8 mouse cellular contexts compared by ENCODE assay signal in genomic region chr12:69168461-69169106, GRCm38 (mm10). TPM values are rescaled to one million over a fixed set of nuclear protein-coding genes. Genes with fewer than 3 reads are reported as not detected.
A peak's percentile ranks its signal among the peaks of the same experiment; 100 is the strongest.
DNase-seq lines count a peak whose midpoint lies in the region; ATAC-seq and TF ChIP-seq lines count a peak whose summit lies in the region.

Lrr1 (plus strand) TSS chr12:69168814.

- no peaks in the 10 kb centered on the region for H3K9me3 ChIP-seq in MEL (replicated peaks; ENCODE audit: insufficient read depth, low read length)
- no peaks in the 10 kb centered on the region for H3K9me3 ChIP-seq in forebrain, postnatal 0 days (ENCODE audit: low read length)
- H3K9me3 ChIP-seq in lung, embryonic 14.5 days (ENCODE audit: low read depth, low read length): no peaks in the 10 kb centered on the region

- peak within 1 kb of the TSS; percentile 94 for H3K4me2 ChIP-seq in forebrain, postnatal 0 days (ENCODE audit: low read depth)
- peak within 1 kb of the TSS; percentile 86 for H3K4me2 ChIP-seq in lung, embryonic 14.5 days

- TF ChIP-seq POLR2A in MEL (IDR thresholded peaks at IDR 0.05; ENCODE audit: control insufficient read depth in 1 of 2, insufficient read depth in 1 of 2, low read depth in 1 of 2, low read length in 2 of 2, poor library complexity in 1 of 2): peak; percentile 82 to 91
- no peak; the same call in 1 of the 2 replicates for TF ChIP-seq POLR2A in cerebellum, adult 2 months (IDR thresholded peaks at IDR 0.05; ENCODE audit: borderline replicate concordance, insufficient read depth, low read length)

- peaks cover 11% of the 10 kb centered on the region for H3K79me2 ChIP-seq in MEL (ENCODE audit: control insufficient read depth, insufficient read depth, low read length, poor library complexity)

- TF ChIP-seq RAD21 in MEL (IDR thresholded peaks at IDR 0.05; ENCODE audit: low read depth, low read length): no peak

- H3K4me3 ChIP-seq in MEL (ENCODE audit: control insufficient read depth in 1 of 2, insufficient read depth in 1 of 2, low read depth in 2 of 2, low read length in 2 of 2): peak within 1 kb of the TSS; percentile 70 to 78
- H3K4me3 ChIP-seq in cerebellum, adult 2 months (replicated peaks; ENCODE audit: insufficient read depth, low read depth, low read length): peak within 1 kb of the TSS; percentile 78
- H3K4me3 ChIP-seq in forebrain, postnatal 0 days (ENCODE audit: low read depth, low read length): peak within 1 kb of the TSS; percentile 69
- peak within 1 kb of the TSS; percentile 81 for H3K4me3 ChIP-seq in lung, embryonic 14.5 days (ENCODE audit: low read depth, low read length)

- WGBS in cerebellum, adult 2 months: under 1% methylated on average over 40 of the region's 40 CpGs
- under 1% methylated on average over 40 of the region's 40 CpGs for WGBS in forebrain, postnatal 0 days
- WGBS in lung, embryonic 14.5 days: under 1% methylated on average over 40 of the region's 40 CpGs

- TF ChIP-seq CTCF in MEL (IDR thresholded peaks at IDR 0.05 in 2 of 3, conservative IDR thresholded peaks at IDR 0.05 in 1 of 3; ENCODE audit: control insufficient read depth in 1 of 3, insufficient read depth in 1 of 3, low read depth in 2 of 3, low read length in 3 of 3, poor library complexity in 1 of 3, severe bottlenecking in 1 of 3): no peak; a peak in 2 of 6 replicates
- no peak for TF ChIP-seq CTCF in cerebellum, adult 2 months (IDR thresholded peaks at IDR 0.05; ENCODE audit: borderline replicate concordance, insufficient read depth, low read depth, low read length)
- 0 out of 2 replicates have a peak, but pooled peaks have one; percentile 1 for TF ChIP-seq CTCF in forebrain, postnatal 0 days (IDR thresholded peaks at IDR 0.05; ENCODE audit: low read depth)
- TF ChIP-seq CTCF in lung, embryonic 14.5 days (IDR thresholded peaks at IDR 0.05; ENCODE audit: low read depth): no peak

- no peak for TF ChIP-seq EP300 in MEL (IDR thresholded peaks at IDR 0.05; ENCODE audit: low read depth in 1 of 2, low read length in 2 of 2)

- H3K4me1 ChIP-seq in MEL (ENCODE audit: control insufficient read depth in 1 of 2, insufficient read depth in 2 of 2, low read length in 2 of 2): peaks cover 2 to 12% of the 10 kb centered on the region in 2 experiments; a peak in 3 of 4 replicates
- no peaks in the 10 kb centered on the region for H3K4me1 ChIP-seq in cerebellum, adult 2 months (ENCODE audit: control insufficient read depth, insufficient read depth, low read length)
- 0 out of 2 replicates have a peak, but pooled peaks cover 5% of the 10 kb centered on the region for H3K4me1 ChIP-seq in forebrain, postnatal 0 days (ENCODE audit: insufficient read depth)
- H3K4me1 ChIP-seq in lung, embryonic 14.5 days (ENCODE audit: insufficient read depth): peaks cover 5% of the 10 kb centered on the region

- no peaks in the 10 kb centered on the region for H3K27me3 ChIP-seq in MEL (ENCODE audit: control insufficient read depth in 1 of 2, insufficient read depth in 2 of 2, low read length in 2 of 2)
- no peaks in the 10 kb centered on the region for H3K27me3 ChIP-seq in cerebellum, adult 2 months (ENCODE audit: control insufficient read depth, insufficient read depth, low read length)
- H3K27me3 ChIP-seq in forebrain, postnatal 0 days (ENCODE audit: insufficient read depth, low read length): no peaks in the 10 kb centered on the region
- no peaks in the 10 kb centered on the region for H3K27me3 ChIP-seq in lung, embryonic 14.5 days (ENCODE audit: insufficient read depth, low read length)

- peak; percentile 93 for ATAC-seq in forebrain, postnatal 0 days
- ATAC-seq in lung, embryonic 14.5 days (ENCODE audit: insufficient read depth): peak; percentile 96
- peak; percentile 95 for ATAC-seq in neutrophil, adult 5-6 weeks (ENCODE audit: extremely low read depth, insufficient number of reproducible peaks, low FRiP score, poor library complexity, severe bottlenecking)

- H3K36me3 ChIP-seq in MEL (ENCODE audit: control insufficient read depth in 1 of 2, insufficient read depth in 2 of 2, low read length in 2 of 2): peaks cover 0 to 24% of the 10 kb centered on the region in 2 experiments; a peak in 3 of 4 replicates
- no peaks in the 10 kb centered on the region for H3K36me3 ChIP-seq in forebrain, postnatal 0 days (ENCODE audit: insufficient read depth)
- H3K36me3 ChIP-seq in lung, embryonic 14.5 days (ENCODE audit: insufficient read depth): peaks cover 10% of the 10 kb centered on the region

- peak within 1 kb of the TSS; percentile 79 for H3K27ac ChIP-seq in MEL (ENCODE audit: control insufficient read depth, low read depth, low read length)
- peak within 1 kb of the TSS; percentile 80; the same call in 1 of the 2 replicates for H3K27ac ChIP-seq in cerebellum, adult 2 months (ENCODE audit: insufficient read depth, low read length)
- H3K27ac ChIP-seq in forebrain, postnatal 0 days (ENCODE audit: low read depth, low read length): peak within 1 kb of the TSS; percentile 50; the same call in 1 of the 2 replicates
- peak within 1 kb of the TSS; percentile 65 for H3K27ac ChIP-seq in lung, embryonic 14.5 days (ENCODE audit: low read depth)

- peak; percentile 93 for DNase-seq in MEL (ENCODE audit: low read depth, low spot score)
- peak; percentile 82 to 94 for DNase-seq in cerebellum, adult 2 months
- DNase-seq in forebrain, postnatal 0 days: peak; percentile 92
- peak; percentile 88 for DNase-seq in heart, postnatal 4 days
- DNase-seq in layer of hippocampus, adult 8-10 months (ENCODE audit: low spot score in 2 of 2): peak; percentile 72 to 90
- peak; percentile 91 for DNase-seq in lung, embryonic 14.5 days
- DNase-seq in testis, postnatal 14 days (ENCODE audit: low spot score): peak; percentile 86

- peak within 1 kb of the TSS; percentile 84 for H3K9ac ChIP-seq in MEL (ENCODE audit: control insufficient read depth, low read depth, low read length, poor library complexity, severe bottlenecking)
- H3K9ac ChIP-seq in forebrain, postnatal 0 days: peak within 1 kb of the TSS; percentile 79
- peak within 1 kb of the TSS; percentile 71 for H3K9ac ChIP-seq in lung, embryonic 14.5 days

TF ChIP-seq in MEL, 35 proteins besides CTCF, POLR2A, EP300 and RAD21 (continues in another document):
- no peak for TF ChIP-seq ELF1 (IDR thresholded peaks at IDR 0.05; ENCODE audit: low read depth, low read length)
- TF ChIP-seq ZNF384 (IDR thresholded peaks at IDR 0.05; ENCODE audit: low read depth, low read length): no peak
- TF ChIP-seq ZC3H11A (IDR thresholded peaks at IDR 0.05; ENCODE audit: low read depth, low read length): no peak
- no peak for TF ChIP-seq ZKSCAN1 (IDR thresholded peaks at IDR 0.05; ENCODE audit: low read depth, low read length)
- TF ChIP-seq MAFK (IDR thresholded peaks at IDR 0.05; ENCODE audit: borderline replicate concordance, low read depth, low read length): no peak
- no peak for TF ChIP-seq GATA1 (IDR thresholded peaks at IDR 0.05; ENCODE audit: low read depth, low read length)
- no peak for TF ChIP-seq TAL1 (IDR thresholded peaks at IDR 0.05; ENCODE audit: low read length)
- TF ChIP-seq MEF2A (IDR thresholded peaks at IDR 0.05; ENCODE audit: extremely low read depth, insufficient replicate concordance, low read depth, low read length, poor library complexity, severe bottlenecking): no peak
- peak; percentile 83 for TF ChIP-seq HCFC1 (IDR thresholded peaks at IDR 0.05; ENCODE audit: low read depth, low read length)
- no peak for TF ChIP-seq RCOR1 (IDR thresholded peaks at IDR 0.05; ENCODE audit: low read depth, low read length)
- no peak for TF ChIP-seq USF2 (IDR thresholded peaks at IDR 0.05; ENCODE audit: borderline replicate concordance in 1 of 2, insufficient read depth in 1 of 2, low read depth in 1 of 2, low read length in 2 of 2)
- TF ChIP-seq E2F4 (IDR thresholded peaks at IDR 0.05; ENCODE audit: borderline replicate concordance, low read depth, low read length): peak; percentile 89
- peak; percentile 78 for TF ChIP-seq NELFE (IDR thresholded peaks at IDR 0.05; ENCODE audit: low read depth, low read length)
- no peak; the same call in 1 of the 2 replicates for TF ChIP-seq ETS1 (IDR thresholded peaks at IDR 0.05; ENCODE audit: low read depth, low read length)
- TF ChIP-seq NRF1 (IDR thresholded peaks at IDR 0.05; ENCODE audit: insufficient read depth, low read depth, low read length, poor library complexity, severe bottlenecking): no peak
- TF ChIP-seq MAX (IDR thresholded peaks at IDR 0.05; ENCODE audit: low read length): peak; percentile 99
- no peak for TF ChIP-seq USF1 (IDR thresholded peaks at IDR 0.05; ENCODE audit: low read depth, low read length)
- TF ChIP-seq ZMIZ1 (IDR thresholded peaks at IDR 0.05; ENCODE audit: low read depth, low read length): no peak
- TF ChIP-seq POLR2AphosphoS2 (IDR thresholded peaks at IDR 0.05; ENCODE audit: low read length): peak; percentile 58; the same call in 1 of the 2 replicates
- no peak for TF ChIP-seq JUND (IDR thresholded peaks at IDR 0.05; ENCODE audit: low read depth, low read length)
- TF ChIP-seq SMC3 (IDR thresholded peaks at IDR 0.05; ENCODE audit: low read depth, low read length): no peak
- TF ChIP-seq POLR2AphosphoS5 (IDR thresholded peaks at IDR 0.05; ENCODE audit: borderline replicate concordance, low read depth, low read length): no peak
- no peak for TF ChIP-seq KAT2A (conservative IDR thresholded peaks at IDR 0.05; ENCODE audit: low read depth, low read length)
- peak; percentile 93; the same call in 1 of the 2 replicates for TF ChIP-seq SIN3A (IDR thresholded peaks at IDR 0.05; ENCODE audit: low read length)
- no peak; the same call in 1 of the 2 replicates for TF ChIP-seq TBP (IDR thresholded peaks at IDR 0.05; ENCODE audit: low read depth, low read length)
- TF ChIP-seq MYB (IDR thresholded peaks at IDR 0.05; ENCODE audit: low read depth, low read length): no peak
- no peak for TF ChIP-seq MAZ (IDR thresholded peaks at IDR 0.05; ENCODE audit: low read depth, low read length)
- no peak for TF ChIP-seq UBTF (IDR thresholded peaks at IDR 0.05; ENCODE audit: borderline replicate concordance, insufficient read depth, low read depth, low read length)

RNA-seq across cellular contexts. Expression of gene Lrr1, which starts in this region (rescaled TPM):
- 10.2 and 14.1 TPM in 2 replicates for total RNA-seq in MEL (2012; rRNA removed)
- polyA plus RNA-seq in MEL (2012; ENCODE audit: insufficient read depth in 1 of 2, insufficient read length in 2 of 2, low read depth in 1 of 2, low replicate concordance in 2 of 2, missing spikeins in 1 of 2): 10 to 100 TPM in 1 of 2 experiments, not detected in 1; 23.1 TPM
- 0.15 TPM in 1 of 2 replicates, not detected in the other for polyA plus RNA-seq in cerebellum, adult 2 months (2012; rRNA removed)
- 0.71 and 0.85 TPM in 2 replicates for total RNA-seq in forebrain, postnatal 0 days (2014; rRNA removed)
- polyA plus RNA-seq in forebrain, postnatal 0 days (2015; fragmentation: Nextera tagmentation; extraction: Ambion mirVana): 2.3 and 3.6 TPM in 2 replicates
- total RNA-seq in heart, postnatal 4 days (2021): 1 to 10 TPM; 4.1 to 5.2 TPM
- not detected for total RNA-seq in layer of hippocampus, adult 8-10 months (2022)
- polyA plus RNA-seq in lung, embryonic 14.5 days (2014; fragmentation: Nextera tagmentation; extraction: Ambion mirVana): 29.8 and 30.9 TPM in 2 replicates
- not detected in 2 replicates for total RNA-seq in neutrophil, adult 5-6 weeks (2017)

Comparison
In these comparisons a context has a peak if more than half of its experiments do, and no peak if none do; other contexts are left out.
1. Peak in every context shown above with its lines: DNase-seq, ATAC-seq, H3K4me3 ChIP-seq and H3K27ac ChIP-seq.
2. Peak in DNase-seq, H3K4me3 ChIP-seq and H3K27ac ChIP-seq in cerebellum, adult 2 months; RNA of the gene not detected or under 1 TPM.
3. Peak in DNase-seq in layer of hippocampus, adult 8-10 months; RNA of the gene not detected or under 1 TPM.
4. Peak in ATAC-seq in neutrophil, adult 5-6 weeks; RNA of the gene not detected or under 1 TPM.